Mouse (Mus musculus) stomach, embryonic 15.5 days (tissue): ENCODE results near the gene A730049H05Rik. TPM values are rescaled to one million over a fixed set of nuclear protein-coding genes. Genes with fewer than 3 reads are reported as not detected.
A peak's percentile ranks its signal among the peaks of the same experiment; 100 is the strongest.

Source experiments
- ATAC-seq: fragments of 200-750 bp; cut with Nextera tagmentation; 2 replicates; pipeline ENCODE4 v1.8.0; 2017; ENCODE audit warnings: low read depth, moderate number of reproducible peaks, moderate TSS enrichment; ENCODE audit not compliant: insufficient read depth, low FRiP score
- H3K27ac ChIP-seq: fragments of 300-500 bp; sonication (generic); 2 replicates; pipeline ENCODE4 v1.5.1; 2015; ENCODE audit warnings: mild to moderate bottlenecking, inconsistent platforms
- H3K27me3 ChIP-seq: fragments of 300-500 bp; sonication (generic); replicated peaks from 2 replicates; pipeline ENCODE4 v1.6.1; 2015; ENCODE audit warnings: inconsistent platforms
- H3K36me3 ChIP-seq: fragments of 300-500 bp; sonication (generic); 2 replicates; pipeline ENCODE4 v1.6.1; 2015; ENCODE audit warnings: inconsistent platforms
- H3K4me1 ChIP-seq: fragments of 300-500 bp; sonication (generic); 2 replicates; pipeline ENCODE4 v1.6.1; 2015; ENCODE audit warnings: inconsistent platforms
- H3K4me2 ChIP-seq: fragments of 300-500 bp; sonication (generic); 2 replicates; pipeline ENCODE4 v1.6.1; 2015; ENCODE audit warnings: mild to moderate bottlenecking, inconsistent platforms
- H3K4me3 ChIP-seq: fragments of 300-500 bp; sonication (generic); replicated peaks from 2 replicates; pipeline ENCODE4 v1.5.1; 2015; ENCODE audit warnings: inconsistent platforms
- H3K9ac ChIP-seq: fragments of 300-500 bp; sonication (generic); 2 replicates; pipeline ENCODE4 v1.6.1; 2015; ENCODE audit warnings: inconsistent platforms
- H3K9me3 ChIP-seq: fragments of 300-500 bp; sonication (generic); 2 replicates; pipeline ENCODE4 v1.6.1; 2016; ENCODE audit warnings: inconsistent platforms
- WGBS: fragments of 180-500 bp; shearing (Covaris S2); methylation state at CpG from one replicate; pipeline ENCODE4 v1.1.7; 2015; 5-methylcytosine and 5-hydroxymethylcytosine counted together
- polyA plus RNA-seq: library from polyadenylated mRNA; unstranded; fragments of >200 nt; fragmentation: Nextera tagmentation; extraction: Ambion mirVana; gene quantifications from 2 replicates; pipeline ENCODE4 v1.2.1, GENCODE M21; 2015

The A730049H05Rik gene
- polyA plus RNA-seq, 1 experiment from 2014 or later = 0.49 TPM

DNA sequence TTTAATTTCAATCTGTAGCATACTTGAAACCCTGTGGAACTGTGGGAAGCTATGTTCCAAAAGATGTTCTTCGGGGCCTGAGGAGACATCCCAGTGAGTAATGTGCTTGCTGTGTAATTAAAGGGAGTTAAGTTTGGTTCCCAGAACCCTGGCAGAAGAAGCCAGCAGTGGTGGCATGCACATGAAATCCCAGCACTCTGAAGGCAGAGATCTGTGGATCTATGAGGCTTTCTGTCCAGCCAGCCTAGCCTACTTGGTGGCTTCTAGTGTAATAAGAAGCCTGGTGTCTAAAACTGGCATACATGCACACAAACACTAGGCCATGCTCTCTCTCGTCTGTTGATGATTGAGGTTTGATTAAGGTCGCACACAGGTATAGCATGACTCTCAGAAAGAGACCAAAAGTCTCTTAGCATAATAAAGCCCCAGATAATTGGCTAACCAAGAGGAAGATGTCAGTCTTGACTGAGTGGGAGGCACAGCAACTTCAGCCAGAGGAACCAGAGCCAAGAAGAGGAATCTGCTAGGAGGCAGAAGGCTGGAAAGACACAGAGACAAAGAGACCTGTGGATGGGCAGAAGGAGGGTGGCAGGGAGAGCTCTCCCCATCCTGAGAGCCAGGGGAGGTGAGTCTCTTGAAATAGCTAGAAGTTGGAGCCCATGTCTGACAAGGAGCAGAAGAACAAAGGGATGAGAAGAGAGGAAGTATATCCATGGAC, 11.9 kb upstream of the A730049H05Rik start:
- H3K9me3 ChIP-seq = no peaks in the 10 kb centered on the region
- no peak for ATAC-seq
- peaks cover 17% of the 10 kb centered on the region for H3K4me1 ChIP-seq
- no peaks in the 10 kb centered on the region for H3K27me3 ChIP-seq
- no peaks in the 10 kb centered on the region for H3K36me3 ChIP-seq
- H3K4me3 ChIP-seq = no peak overlapping the region
- no peak overlapping the region for H3K9ac ChIP-seq
- H3K27ac ChIP-seq = no peak overlapping the region
- 82% methylated on average over 3 of the region's 3 CpGs for WGBS
- no peak overlapping the region for H3K4me2 ChIP-seq

DNA sequence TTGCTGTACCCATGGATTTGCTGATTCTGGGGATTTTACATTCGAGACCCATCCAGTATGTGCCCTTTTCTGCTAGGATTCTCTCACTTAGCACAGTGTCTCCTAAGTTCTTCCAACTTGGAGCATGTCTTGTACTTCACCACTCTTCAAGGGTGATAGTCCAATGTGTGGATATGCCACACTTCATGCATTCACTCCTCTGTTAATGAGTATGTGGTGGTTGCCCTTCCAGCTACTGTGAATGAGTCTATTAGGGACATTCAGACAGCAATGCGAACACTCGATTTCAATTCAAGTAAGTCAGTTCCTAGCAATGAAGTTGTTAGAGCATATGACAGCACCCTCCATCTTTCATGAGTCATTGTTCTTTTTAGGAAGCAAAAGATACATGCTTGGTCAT, 6.5 kb upstream of the A730049H05Rik start:
- Histone ChIP-seq H3K27ac (no peak overlapping the region), H3K4me1 (0 out of 2 replicates have a peak, but pooled peaks cover 6% of the 10 kb centered on the region), H3K27me3 (no peaks in the 10 kb centered on the region), H3K4me2 (no peak overlapping the region), H3K9me3 (no peaks in the 10 kb centered on the region), H3K9ac (no peak overlapping the region), H3K36me3 (no peaks in the 10 kb centered on the region), H3K4me3 (no peak overlapping the region)
- WGBS = 88% methylated on average over 3 of the region's 3 CpGs
- ATAC-seq = no peak

DNA sequence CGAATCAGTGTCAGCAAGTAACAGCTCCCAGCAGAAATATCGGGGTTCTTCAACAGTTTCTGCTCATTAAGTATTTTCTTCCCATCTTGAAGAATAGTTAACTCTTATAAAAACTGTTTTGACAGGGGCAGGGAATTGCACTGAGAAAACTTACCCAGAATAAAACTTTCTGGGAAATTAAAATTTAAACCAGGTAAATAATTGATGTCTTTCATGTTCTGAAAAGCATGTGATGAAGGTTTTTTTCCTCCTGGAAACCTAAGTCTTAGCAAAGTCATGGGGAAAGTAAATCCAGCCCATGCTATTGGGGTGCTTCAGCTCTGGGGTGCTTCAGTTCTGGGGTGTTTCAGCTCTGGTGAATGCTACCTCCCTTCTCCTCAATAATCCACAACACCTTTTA, 5.7 kb upstream of the A730049H05Rik start:
- WGBS = 93% methylated on average over 2 of the region's 2 CpGs
- H3K27me3 ChIP-seq = no peaks in the 10 kb centered on the region
- H3K4me1 ChIP-seq = 0 out of 2 replicates have a peak, but pooled peaks cover 6% of the 10 kb centered on the region
- H3K36me3 ChIP-seq = no peaks in the 10 kb centered on the region
- H3K4me2 ChIP-seq = no peak overlapping the region
- no peaks in the 10 kb centered on the region for H3K9me3 ChIP-seq
- ATAC-seq = no peak
- no peak overlapping the region for H3K9ac ChIP-seq
- H3K4me3 ChIP-seq = no peak overlapping the region
- H3K27ac ChIP-seq = no peak overlapping the region

DNA sequence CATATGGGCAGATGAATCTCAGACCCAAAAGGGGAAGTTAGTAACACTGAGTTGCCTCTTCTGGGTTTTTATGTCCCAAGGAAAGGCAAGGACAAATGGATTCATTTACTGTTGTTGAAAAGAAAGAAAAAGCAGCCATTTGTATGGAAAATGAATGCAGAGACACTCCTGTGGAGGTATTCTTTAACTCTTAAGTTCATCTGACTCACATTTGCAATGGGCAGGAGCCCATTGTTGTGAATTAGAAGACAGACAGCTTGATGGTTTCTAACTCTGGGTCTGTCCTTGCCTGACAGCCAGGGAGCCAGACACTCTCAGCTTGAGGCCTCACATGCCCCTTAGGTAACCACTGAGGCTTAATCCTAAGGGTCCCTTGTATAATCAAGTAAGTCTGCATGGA, 4.7 kb upstream of the A730049H05Rik start:
- no peaks in the 10 kb centered on the region for H3K36me3 ChIP-seq
- peaks cover 6% of the 10 kb centered on the region; the same call in 1 of the 2 replicates for H3K4me1 ChIP-seq
- no peaks in the 10 kb centered on the region for H3K27me3 ChIP-seq
- no peak overlapping the region for H3K27ac ChIP-seq
- H3K9ac ChIP-seq = no peak overlapping the region
- H3K4me2 ChIP-seq = no peak overlapping the region
- H3K9me3 ChIP-seq = no peaks in the 10 kb centered on the region
- no peak overlapping the region for H3K4me3 ChIP-seq
- no peak for ATAC-seq

DNA sequence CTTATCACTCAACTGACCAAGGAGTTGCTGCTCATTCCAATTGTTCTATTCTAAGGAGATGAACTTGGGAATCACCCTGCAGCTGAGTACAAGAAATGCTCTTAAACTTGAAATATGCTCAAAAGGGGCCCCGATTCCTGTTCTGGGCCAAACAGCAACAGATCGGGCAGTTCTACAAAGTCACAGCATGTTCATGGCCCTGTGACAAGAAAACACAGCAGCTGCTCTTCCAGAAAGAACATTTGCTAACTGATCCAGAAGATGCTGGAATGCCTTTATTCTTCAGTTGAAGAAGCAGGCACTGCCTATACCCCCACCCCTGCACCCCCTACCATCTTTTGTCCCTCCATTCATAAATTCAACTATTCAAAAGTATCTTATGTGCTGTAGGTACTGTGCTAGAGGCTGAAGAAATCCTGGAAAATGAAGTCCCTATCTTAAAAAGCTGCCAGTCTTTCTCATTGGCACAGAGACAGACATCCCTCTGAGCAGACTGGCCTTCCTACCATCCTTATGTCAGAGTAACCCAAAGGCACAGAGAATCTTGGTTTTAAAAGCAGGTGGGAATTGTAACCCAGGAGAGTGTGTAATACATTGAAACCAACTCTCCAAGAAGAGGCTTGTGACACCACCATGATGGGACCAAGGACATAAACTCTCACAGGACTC, 3.4 kb upstream of the A730049H05Rik start:
- no peak overlapping the region for H3K4me3 ChIP-seq
- H3K4me2 ChIP-seq = no peak overlapping the region
- ATAC-seq = no peak
- no peaks in the 10 kb centered on the region for H3K36me3 ChIP-seq
- H3K9ac ChIP-seq = no peak overlapping the region
- no peaks in the 10 kb centered on the region for H3K27me3 ChIP-seq
- no peaks in the 10 kb centered on the region for H3K9me3 ChIP-seq
- H3K4me1 ChIP-seq = peaks cover 6% of the 10 kb centered on the region; the same call in 1 of the 2 replicates
- WGBS = 47% methylated on average over 2 of the region's 2 CpGs
- no peak overlapping the region for H3K27ac ChIP-seq

DNA sequence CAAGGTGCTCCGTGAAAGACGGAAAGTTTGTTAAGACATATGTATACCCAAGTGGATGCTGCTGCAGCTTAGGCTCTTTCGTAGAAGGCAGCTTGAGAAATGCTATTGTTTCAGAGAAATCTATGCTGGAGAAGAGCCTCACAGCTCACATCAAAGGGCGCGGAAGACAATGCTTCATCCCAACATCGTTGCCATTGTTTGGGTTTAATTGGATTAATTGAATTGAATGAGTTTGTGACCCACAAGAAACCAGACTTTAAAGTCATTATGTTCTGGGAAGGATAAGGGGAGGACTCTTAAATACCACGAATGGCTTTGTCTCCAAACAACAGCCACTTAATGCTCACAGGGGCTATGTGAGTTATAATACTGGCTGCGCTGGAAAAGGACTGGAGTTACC, 1.4 kb downstream of the A730049H05Rik start:
- Histone ChIP-seq H3K27ac (no peak overlapping the region), H3K4me2 (no peak overlapping the region), H3K27me3 (no peaks in the 10 kb centered on the region), H3K36me3 (no peaks in the 10 kb centered on the region), H3K9me3 (no peaks in the 10 kb centered on the region), H3K4me3 (no peak overlapping the region), H3K9ac (no peak overlapping the region), H3K4me1 (peaks cover 3% of the 10 kb centered on the region; the same call in 1 of the 2 replicates)
- WGBS = 78% methylated on average over 8 of the region's 8 CpGs
- no peak for ATAC-seq

DNA sequence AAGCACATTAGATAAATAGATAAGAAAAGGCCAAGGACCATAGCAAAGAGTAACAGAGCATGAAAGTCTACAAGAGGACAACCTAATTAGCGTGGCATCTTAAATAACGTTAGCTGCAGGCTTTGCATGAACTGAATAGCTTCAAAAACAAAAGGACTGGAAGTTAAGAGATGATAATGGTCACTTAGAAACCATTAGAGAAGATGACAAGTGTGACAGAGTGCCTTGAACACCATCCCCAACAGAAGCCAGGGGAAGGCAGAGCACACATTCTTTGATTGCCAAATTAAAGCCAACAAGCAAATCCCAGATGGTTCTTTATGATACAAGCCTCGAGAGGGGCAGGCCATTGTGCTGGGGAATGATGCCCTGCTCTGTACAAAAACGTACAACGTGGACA, 5.3 kb downstream of the A730049H05Rik start:
- no peak for ATAC-seq
- Histone ChIP-seq H3K36me3 (no peaks in the 10 kb centered on the region), H3K4me2 (no peak overlapping the region), H3K27ac (no peak overlapping the region), H3K4me1 (no peaks in the 10 kb centered on the region), H3K9ac (no peak overlapping the region), H3K4me3 (no peak overlapping the region), H3K9me3 (no peaks in the 10 kb centered on the region), H3K27me3 (no peaks in the 10 kb centered on the region)
- WGBS = 76% methylated on average over 5 of the region's 5 CpGs

DNA sequence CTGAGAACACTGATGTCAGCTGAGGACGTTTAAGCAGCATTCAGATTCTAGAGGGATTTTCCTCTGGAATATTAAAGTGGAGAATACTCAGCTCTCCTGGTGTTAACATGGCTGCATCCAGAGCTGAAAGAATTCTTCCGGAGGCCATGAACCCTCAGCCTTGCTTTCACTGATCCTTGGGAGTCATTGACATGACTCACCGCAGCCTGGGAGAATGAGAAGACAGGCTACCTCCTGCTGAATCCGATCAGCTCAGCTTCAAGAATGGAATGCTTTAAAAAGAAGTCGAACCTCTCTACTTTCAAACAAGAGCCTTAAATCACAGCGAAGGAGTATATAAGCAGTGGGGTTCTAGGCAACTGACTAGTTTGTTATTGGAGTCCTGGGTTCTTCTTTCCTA, 5.7 kb downstream of the A730049H05Rik start:
- 66% methylated on average over 6 of the region's 6 CpGs for WGBS

DNA sequence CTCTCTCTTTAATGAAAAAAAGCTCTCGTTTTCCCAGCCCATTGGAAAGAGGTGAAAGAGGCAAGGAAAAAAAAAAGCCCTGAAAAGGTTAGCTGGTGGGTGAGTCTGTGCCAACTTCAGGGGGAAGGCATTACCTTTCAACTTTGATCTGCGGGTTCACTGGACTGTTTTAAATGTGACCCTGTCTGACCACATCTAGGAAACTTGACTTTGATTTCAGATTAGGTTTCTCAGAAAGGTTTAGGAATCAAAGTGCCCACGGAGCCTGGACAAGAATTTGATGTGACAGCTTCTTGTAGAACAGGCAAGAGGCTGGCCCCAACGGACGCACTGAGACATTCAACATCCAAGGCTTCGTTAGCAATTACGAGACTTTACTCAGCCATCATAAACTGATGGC, 7.7 kb downstream of the A730049H05Rik start:
- H3K9me3 ChIP-seq = no peaks in the 10 kb centered on the region
- no peak overlapping the region for H3K27ac ChIP-seq
- ATAC-seq = no peak
- 0 out of 2 replicates have a peak, but pooled peaks cover 4% of the 10 kb centered on the region for H3K4me1 ChIP-seq
- no peak overlapping the region for H3K9ac ChIP-seq
- no peaks in the 10 kb centered on the region for H3K27me3 ChIP-seq
- 87% methylated on average over 7 of the region's 7 CpGs for WGBS
- H3K36me3 ChIP-seq = no peaks in the 10 kb centered on the region
- H3K4me3 ChIP-seq = no peak overlapping the region
- H3K4me2 ChIP-seq = no peak overlapping the region

More for the DNA sequence above, 5.7 kb downstream of the A730049H05Rik start:
- Histone ChIP-seq H3K36me3 (no peaks in the 10 kb centered on the region), H3K4me3 (no peak overlapping the region), H3K4me2 (no peak overlapping the region), H3K9ac (no peak overlapping the region), H3K27ac (0 out of 2 replicates have a peak overlapping the region, but pooled peaks have one; percentile 7), H3K27me3 (no peaks in the 10 kb centered on the region), H3K4me1 (no peaks in the 10 kb centered on the region), H3K9me3 (no peaks in the 10 kb centered on the region)
- no peak for ATAC-seq

DNA sequence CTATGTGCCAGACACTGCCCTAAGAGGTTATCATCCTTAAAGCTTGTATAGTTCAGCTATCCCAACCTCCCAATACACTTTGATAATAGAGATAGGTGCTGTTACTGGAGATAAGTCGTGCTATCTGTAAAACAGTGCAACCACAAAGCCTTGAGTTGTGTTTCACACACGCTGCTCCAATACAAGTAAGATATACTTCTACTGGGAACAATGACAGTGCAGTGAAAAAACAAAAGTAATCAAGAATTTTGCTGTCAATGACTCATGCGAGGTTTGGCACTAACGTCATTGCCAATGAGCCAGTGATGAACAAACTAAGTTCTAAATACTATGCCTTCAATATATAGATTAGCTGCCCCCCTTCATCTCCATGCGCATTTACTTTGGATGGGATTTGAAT, 10.3 kb downstream of the A730049H05Rik start:
- H3K4me2 ChIP-seq = no peak overlapping the region
- 78% methylated on average over 5 of the region's 5 CpGs for WGBS
- H3K4me3 ChIP-seq = no peak overlapping the region
- no peaks in the 10 kb centered on the region for H3K9me3 ChIP-seq
- H3K36me3 ChIP-seq = no peaks in the 10 kb centered on the region
- 0 out of 2 replicates have a peak, but pooled peaks cover 4% of the 10 kb centered on the region for H3K4me1 ChIP-seq
- no peak overlapping the region for H3K9ac ChIP-seq
- no peaks in the 10 kb centered on the region for H3K27me3 ChIP-seq
- H3K27ac ChIP-seq = no peak overlapping the region
- no peak for ATAC-seq

DNA sequence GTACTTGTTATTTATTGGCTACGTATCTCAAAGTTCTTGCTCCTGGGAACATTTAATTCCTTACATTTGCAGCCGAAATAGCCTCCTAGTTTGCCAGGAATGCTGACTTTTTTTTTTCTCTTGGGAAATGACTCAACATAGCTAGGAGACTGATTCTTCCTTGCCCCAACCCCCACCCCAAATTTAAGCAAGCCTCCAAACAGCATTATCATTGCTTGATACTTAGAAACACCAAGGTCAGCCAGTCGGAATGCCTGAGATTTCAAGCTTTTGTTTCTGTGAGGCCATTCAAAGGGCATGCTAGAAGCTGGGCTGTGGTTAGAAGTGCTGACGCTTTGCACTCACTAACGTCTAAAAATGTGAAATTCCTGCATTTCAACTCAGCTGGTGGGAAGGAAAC, 11.1 kb downstream of the A730049H05Rik start:
- peak overlapping the region; percentile 44; the same call in 1 of the 2 replicates for H3K27ac ChIP-seq

DNA sequence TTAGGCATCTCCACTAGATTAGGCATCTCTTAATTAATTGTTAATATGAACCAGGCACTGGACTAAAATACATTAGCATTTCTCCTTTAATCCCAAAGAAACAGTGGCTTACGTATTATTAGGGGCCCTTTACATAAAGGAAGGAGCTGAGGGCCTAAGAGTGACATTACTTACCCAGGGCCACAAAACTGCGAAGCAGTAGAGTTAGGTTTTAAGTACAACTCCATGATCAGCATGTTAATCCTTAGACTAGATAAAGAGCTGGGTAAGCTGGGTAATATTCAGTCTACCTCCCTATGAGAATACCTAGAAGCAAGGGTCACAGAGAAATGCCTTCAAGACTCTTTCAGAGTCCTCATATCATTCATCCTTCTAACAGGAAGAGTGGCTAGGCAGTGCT, 12.9 kb downstream of the A730049H05Rik start:
- 90% methylated on average over 2 of the region's 2 CpGs for WGBS
- H3K4me1 ChIP-seq = 0 out of 2 replicates have a peak, but pooled peaks cover 4% of the 10 kb centered on the region
- H3K4me2 ChIP-seq = no peak overlapping the region
- no peaks in the 10 kb centered on the region for H3K9me3 ChIP-seq
- H3K9ac ChIP-seq = no peak overlapping the region
- H3K27me3 ChIP-seq = no peaks in the 10 kb centered on the region
- H3K4me3 ChIP-seq = no peak overlapping the region
- no peak for ATAC-seq
- H3K36me3 ChIP-seq = no peaks in the 10 kb centered on the region
- H3K27ac ChIP-seq = no peak overlapping the region

More for the DNA sequence above, 11.1 kb downstream of the A730049H05Rik start:
- no peaks in the 10 kb centered on the region for H3K27me3 ChIP-seq
- H3K4me3 ChIP-seq = no peak overlapping the region
- no peak for ATAC-seq
- 0 out of 2 replicates have a peak, but pooled peaks cover 4% of the 10 kb centered on the region for H3K4me1 ChIP-seq
- no peaks in the 10 kb centered on the region for H3K36me3 ChIP-seq
- no peaks in the 10 kb centered on the region for H3K9me3 ChIP-seq
- H3K9ac ChIP-seq = no peak overlapping the region
- 43% methylated on average over 5 of the region's 5 CpGs for WGBS
- H3K4me2 ChIP-seq = no peak overlapping the region
